Mouse (Mus musculus) liver, embryonic 14.5 days (tissue): ENCODE measurements around the gene Taf5. TPM values are rescaled to one million over a fixed set of nuclear protein-coding genes. Genes with fewer than 3 reads are reported as not detected.

Experiments
- ATAC-seq: fragments of 200-750 bp; cut with Nextera tagmentation; 2 replicates; pipeline ENCODE4 v1.8.0; 2017; ENCODE audit warnings: moderate number of reproducible peaks, mild to moderate bottlenecking, moderate library complexity; ENCODE audit not compliant: insufficient read depth
- DNase-seq, 3 experiments: peaks; one replicate each; pipeline ENCODE4 v3.0.0-alpha.2; 2012 to 2013; ENCODE audit warnings: low read depth in 3 of 3, low spot score in 3 of 3
- H3K27ac ChIP-seq: fragments of 300-500 bp; sonication (generic); 2 replicates; pipeline ENCODE4 v1.5.1; 2014; ENCODE audit warnings: moderate library complexity, mild to moderate bottlenecking, control low read depth, inconsistent platforms
- H3K27me3 ChIP-seq: fragments of 300-500 bp; sonication (generic); 2 replicates; pipeline ENCODE4 v1.6.1; 2014; ENCODE audit warnings: mild to moderate bottlenecking, low read length, moderate library complexity; ENCODE audit not compliant: control insufficient read depth, insufficient read depth
- H3K36me3 ChIP-seq: fragments of 300-500 bp; sonication (generic); replicated peaks from 2 replicates; pipeline ENCODE4 v1.6.1; 2014; ENCODE audit warnings: low read depth; ENCODE audit not compliant: control insufficient read depth, insufficient read depth
- H3K4me1 ChIP-seq, 2 experiments: fragments of 200-500 bp in 1 of 2; fragments of 300-500 bp in 1 of 2; sonication (generic) in 1 of 2; replicated peaks; 2 replicates each; pipeline ENCODE4 v1.6.1; 2012 to 2014; ENCODE audit warnings: antibody characterized with exemption in 1 of 2, inconsistent platforms in 1 of 2, low read length in 1 of 2; ENCODE audit not compliant: control insufficient read depth in 2 of 2, insufficient read depth in 2 of 2
- H3K4me2 ChIP-seq: fragments of 300-500 bp; sonication (generic); 2 replicates; pipeline ENCODE4 v1.6.1; 2014; ENCODE audit warnings: low read depth, mild to moderate bottlenecking, control low read depth, moderate library complexity
- H3K4me3 ChIP-seq, 2 experiments: fragments of 200-500 bp in 1 of 2; fragments of 300-500 bp in 1 of 2; sonication (generic) in 1 of 2; 2 replicates each; pipeline ENCODE4 v1.5.1; 2012 to 2014; ENCODE audit warnings: low read depth in 2 of 2, low read length in 2 of 2, mild to moderate bottlenecking in 2 of 2, control low read depth in 1 of 2, inconsistent platforms in 1 of 2, moderate library complexity in 1 of 2; ENCODE audit not compliant: insufficient read depth in 1 of 2
- H3K9ac ChIP-seq: fragments of 300-500 bp; sonication (generic); replicated peaks from 2 replicates; pipeline ENCODE4 v1.6.1; 2014; ENCODE audit warnings: mild to moderate bottlenecking, control low read depth, moderate library complexity
- H3K9me3 ChIP-seq: fragments of 300-500 bp; sonication (generic); 2 replicates; pipeline ENCODE4 v1.6.1; 2016; ENCODE audit warnings: low read length, mixed read lengths; ENCODE audit not compliant: control insufficient read depth
- CTCF ChIP-seq: IDR thresholded peaks from 2 replicates; pipeline ENCODE4 v1.5.1; 2016; ENCODE audit warnings: antibody characterized with exemption, low read depth, control low read depth
- EP300 ChIP-seq: IDR thresholded peaks from 2 replicates; pipeline ENCODE4 v1.6.1; 2016; ENCODE audit warnings: antibody characterized with exemption, low read depth
- WGBS: fragments of 180-500 bp; shearing (Covaris S2); extraction: QIAGEN DNeasy Blood & Tissue Kit; methylation state at CpG from one replicate; pipeline ENCODE4 v1.1.7; 2014; ENCODE audit not compliant: insufficient replicate concordance; 5-methylcytosine and 5-hydroxymethylcytosine counted together
- polyA plus RNA-seq, 2 experiments: library from polyadenylated mRNA; depleted of rRNA in 1 of 2; stranded (reverse) in 1 of 2; unstranded in 1 of 2; fragments of >200 nt; fragmentation: Nextera tagmentation in 1 of 2; extraction: Ambion mirVana in 1 of 2; gene quantifications; 2 replicates each; pipeline versions ENCODE4 v1.2.1 to v1.2.3; 2012 to 2014

The Taf5 gene
- polyA plus RNA-seq, 2 experiments, result 4.7 to 5.3 TPM

- no peaks in the 10 kb centered on the region for H3K9me3 ChIP-seq
- 2% methylated on average over 36 of the region's 36 CpGs for WGBS
- DNase-seq (peak in 1 of 3 experiments; percentile 9), ATAC-seq (peak; percentile 67)
- H3K4me1 ChIP-seq, result peaks cover 8 to 13% of the 10 kb centered on the region in 2 experiments
- H3K27me3 ChIP-seq, result no peaks in the 10 kb centered on the region
- H3K4me2 ChIP-seq, result peak overlapping the region; percentile 95
- no peak for TF ChIP-seq EP300
- no peak for TF ChIP-seq CTCF
- H3K4me3 ChIP-seq, result peak overlapping the region; percentile 90 to 93
- H3K9ac ChIP-seq, result peak overlapping the region; percentile 98
- peak overlapping the region; percentile 32 for H3K27ac ChIP-seq
- H3K36me3 ChIP-seq, result peaks cover 15% of the 10 kb centered on the region
These were observed 22.4 kb downstream of the Taf5 start for GRCm38 (mm10) chr19:47089718-47090525.

GRCm38 (mm10) chr19:47090550-47091156 lies 23.1 kb downstream of the Taf5 start, which contains the start of the genes Usmg5 and Pdcd11:
Gene Usmg5 (minus strand): TSS chr19:47090647.
Gene Pdcd11 (plus strand): TSS chr19:47090768.
- DNase-seq (peak; percentile 88 to 90 (median 90)), ATAC-seq (peak; percentile 97)
- no peak for TF ChIP-seq EP300
- no peak for TF ChIP-seq CTCF
- peaks cover 11% of the 10 kb centered on the region for H3K36me3 ChIP-seq
- peaks cover 8 to 13% of the 10 kb centered on the region in 2 experiments for H3K4me1 ChIP-seq
- peak within 1 kb of the TSS; percentile 90 to 93 for H3K4me3 ChIP-seq
- H3K9me3 ChIP-seq, result no peaks in the 10 kb centered on the region
- peak within 1 kb of the TSS; percentile 98 for H3K9ac ChIP-seq
- WGBS, result under 1% methylated on average over 56 of the region's 56 CpGs
- H3K27me3 ChIP-seq, result no peaks in the 10 kb centered on the region
- H3K27ac ChIP-seq, result peak within 1 kb of the TSS; percentile 32
- H3K4me2 ChIP-seq, result peak within 1 kb of the TSS; percentile 95

- Histone ChIP-seq H3K36me3 (peaks cover 56% of the 10 kb centered on the region), H3K9ac (no peak overlapping the region), H3K27ac (no peak overlapping the region), H3K4me3 (no peak overlapping the region), H3K9me3 (no peaks in the 10 kb centered on the region), H3K4me1 (no peaks in the 10 kb centered on the region), H3K27me3 (no peaks in the 10 kb centered on the region), H3K4me2 (no peak overlapping the region)
- WGBS, result 71% methylated on average over 5 of the region's 5 CpGs
- TF ChIP-seq EP300 (no peak), CTCF (no peak)
- no peak for ATAC-seq
- no peak for DNase-seq
These were observed 33.5 kb downstream of the Taf5 start for GRCm38 (mm10) chr19:47101080-47101479.

- Histone ChIP-seq H3K27ac (no peak overlapping the region), H3K4me3 (no peak overlapping the region), H3K9me3 (no peaks in the 10 kb centered on the region), H3K27me3 (no peaks in the 10 kb centered on the region), H3K4me1 (no peaks in the 10 kb centered on the region), H3K36me3 (peaks cover 68% of the 10 kb centered on the region), H3K9ac (no peak overlapping the region), H3K4me2 (no peak overlapping the region)
- WGBS, result 81% methylated on average over 9 of the region's 9 CpGs
- no peak for DNase-seq
- ATAC-seq, result no peak
- TF ChIP-seq EP300, result no peak
- no peak for TF ChIP-seq CTCF
These were observed 37.2 kb downstream of the Taf5 start for GRCm38 (mm10) chr19:47104641-47105271.

- Histone ChIP-seq H3K4me3 (no peak overlapping the region), H3K36me3 (peaks cover 32% of the 10 kb centered on the region), H3K9me3 (no peaks in the 10 kb centered on the region), H3K4me1 (no peaks in the 10 kb centered on the region), H3K4me2 (no peak overlapping the region), H3K27ac (no peak overlapping the region), H3K27me3 (no peaks in the 10 kb centered on the region), H3K9ac (no peak overlapping the region)
- TF ChIP-seq CTCF, result no peak
- TF ChIP-seq EP300, result no peak
- DNase-seq, result no peak
- 59% methylated on average over 2 of the region's 2 CpGs for WGBS
- ATAC-seq, result no peak
These were observed 51.1 kb downstream of the Taf5 start for GRCm38 (mm10) chr19:47118634-47119033.
